Mouse (Mus musculus): ENCODE results near the gene Cyth2. TPM values are rescaled to one million over a fixed set of nuclear protein-coding genes. Genes with fewer than 3 reads are reported as not detected.

The Cyth2 gene
- polyA plus RNA-seq, 1 experiment: 68.8 TPM

- H3K27ac ChIP-seq (ENCODE audit: insufficient read depth, low read depth, low read length): no peak overlapping the region
- TF ChIP-seq POLR2A (IDR thresholded peaks at IDR 0.05; ENCODE audit: borderline replicate concordance, low read depth, low read length): no peak
- no peak for TF ChIP-seq CTCF (IDR thresholded peaks at IDR 0.05; ENCODE audit: low read depth, low read length)
Measured at GRCm38 (mm10) chr7:45833924-45834323, 19.5 kb upstream of the Cyth2 start.

GRCm38 (mm10) chr7:45833148-45833790, 18.9 kb upstream of the Cyth2 start:
- Histone ChIP-seq H3K4me3 (ENCODE audit: insufficient read depth, low read length) (peak overlapping the region; percentile 30), H3K27ac (ENCODE audit: insufficient read depth, low read depth, low read length) (no peak overlapping the region), H3K4me1 (ENCODE audit: control insufficient read depth, insufficient read depth, low read length) (peaks cover 7% of the 10 kb centered on the region)
- no peak for TF ChIP-seq CTCF (IDR thresholded peaks at IDR 0.05; ENCODE audit: low read depth, low read length)
- TF ChIP-seq POLR2A (IDR thresholded peaks at IDR 0.05; ENCODE audit: borderline replicate concordance, low read depth, low read length): no peak

More at GRCm38 (mm10) chr7:45833924-45834323, 19.5 kb upstream of the Cyth2 start:
- H3K4me3 ChIP-seq (ENCODE audit: insufficient read depth, low read length): no peak overlapping the region
- peaks cover 7% of the 10 kb centered on the region for H3K4me1 ChIP-seq (ENCODE audit: control insufficient read depth, insufficient read depth, low read length)

- Histone ChIP-seq H3K4me3 (ENCODE audit: insufficient read depth, low read length) (no peak overlapping the region), H3K27ac (ENCODE audit: insufficient read depth, low read depth, low read length) (no peak overlapping the region), H3K4me1 (ENCODE audit: control insufficient read depth, insufficient read depth, low read length) (peaks cover 7% of the 10 kb centered on the region)
- no peak for TF ChIP-seq POLR2A (IDR thresholded peaks at IDR 0.05; ENCODE audit: borderline replicate concordance, low read depth, low read length)
- TF ChIP-seq CTCF (IDR thresholded peaks at IDR 0.05; ENCODE audit: low read depth, low read length): no peak
Measured at GRCm38 (mm10) chr7:45832428-45832827, 18.0 kb upstream of the Cyth2 start.

GRCm38 (mm10) chr7:45831128-45831525, 16.7 kb upstream of the Cyth2 start:
- H3K4me1 ChIP-seq (ENCODE audit: control insufficient read depth, insufficient read depth, low read length): peaks cover 7% of the 10 kb centered on the region
- TF ChIP-seq CTCF (IDR thresholded peaks at IDR 0.05; ENCODE audit: low read depth, low read length) (no peak), POLR2A (IDR thresholded peaks at IDR 0.05; ENCODE audit: borderline replicate concordance, low read depth, low read length) (no peak)
- no peak overlapping the region for H3K27ac ChIP-seq (ENCODE audit: insufficient read depth, low read depth, low read length)
- peak overlapping the region; percentile 88 for H3K4me3 ChIP-seq (ENCODE audit: insufficient read depth, low read length)

GRCm38 (mm10) chr7:45830427-45831127, 16.2 kb upstream of the Cyth2 start, which contains the start of gene Grwd1:
Gene Grwd1 (minus strand): TSS chr7:45830944.
- H3K27ac ChIP-seq (ENCODE audit: insufficient read depth, low read depth, low read length): peak within 1 kb of the TSS; percentile 65
- H3K4me1 ChIP-seq (ENCODE audit: control insufficient read depth, insufficient read depth, low read length): peaks cover 7% of the 10 kb centered on the region

GRCm38 (mm10) chr7:45826631-45827030, 12.2 kb upstream of the Cyth2 start:
- TF ChIP-seq CTCF (IDR thresholded peaks at IDR 0.05; ENCODE audit: low read depth, low read length): no peak

More at GRCm38 (mm10) chr7:45830427-45831127, 16.2 kb upstream of the Cyth2 start, which contains the start of gene Grwd1:
- no peak for TF ChIP-seq POLR2A (IDR thresholded peaks at IDR 0.05; ENCODE audit: borderline replicate concordance, low read depth, low read length)
- TF ChIP-seq CTCF (IDR thresholded peaks at IDR 0.05; ENCODE audit: low read depth, low read length): no peak
- peak within 1 kb of the TSS; percentile 88 for H3K4me3 ChIP-seq (ENCODE audit: insufficient read depth, low read length)

GRCm38 (mm10) chr7:45824598-45824997, 10.2 kb upstream of the Cyth2 start, which contains the start of gene Kcnj14:
Gene Kcnj14 (minus strand): TSS chr7:45824782.
- TF ChIP-seq POLR2A (IDR thresholded peaks at IDR 0.05; ENCODE audit: borderline replicate concordance, low read depth, low read length): no peak
- no peak for TF ChIP-seq CTCF (IDR thresholded peaks at IDR 0.05; ENCODE audit: low read depth, low read length)
- Histone ChIP-seq H3K4me1 (ENCODE audit: control insufficient read depth, insufficient read depth, low read length) (peaks cover under 1% of the 10 kb centered on the region), H3K4me3 (ENCODE audit: insufficient read depth, low read length) (no peak within 1 kb of the TSS), H3K27ac (ENCODE audit: insufficient read depth, low read depth, low read length) (no peak within 1 kb of the TSS)

More at GRCm38 (mm10) chr7:45826631-45827030, 12.2 kb upstream of the Cyth2 start:
- H3K27ac ChIP-seq (ENCODE audit: insufficient read depth, low read depth, low read length): no peak overlapping the region
- peaks cover 7% of the 10 kb centered on the region for H3K4me1 ChIP-seq (ENCODE audit: control insufficient read depth, insufficient read depth, low read length)
- H3K4me3 ChIP-seq (ENCODE audit: insufficient read depth, low read length): no peak overlapping the region

GRCm38 (mm10) chr7:45820913-45821312, 6.5 kb upstream of the Cyth2 start:
- Histone ChIP-seq H3K27ac (ENCODE audit: insufficient read depth, low read depth, low read length) (no peak overlapping the region), H3K4me1 (ENCODE audit: control insufficient read depth, insufficient read depth, low read length) (peaks cover 5% of the 10 kb centered on the region), H3K4me3 (ENCODE audit: insufficient read depth, low read length) (no peak overlapping the region)
- no peak for TF ChIP-seq POLR2A (IDR thresholded peaks at IDR 0.05; ENCODE audit: borderline replicate concordance, low read depth, low read length)
- no peak for TF ChIP-seq CTCF (IDR thresholded peaks at IDR 0.05; ENCODE audit: low read depth, low read length)

GRCm38 (mm10) chr7:45819843-45820242, 5.5 kb upstream of the Cyth2 start:
- Histone ChIP-seq H3K4me1 (ENCODE audit: control insufficient read depth, insufficient read depth, low read length) (peaks cover 16% of the 10 kb centered on the region), H3K4me3 (ENCODE audit: insufficient read depth, low read length) (no peak overlapping the region), H3K27ac (ENCODE audit: insufficient read depth, low read depth, low read length) (no peak overlapping the region)
- TF ChIP-seq POLR2A (IDR thresholded peaks at IDR 0.05; ENCODE audit: borderline replicate concordance, low read depth, low read length): no peak

GRCm38 (mm10) chr7:45815984-45816351, 1.6 kb upstream of the Cyth2 start:
- no peak for TF ChIP-seq POLR2A (IDR thresholded peaks at IDR 0.05; ENCODE audit: borderline replicate concordance, low read depth, low read length)
- no peak for TF ChIP-seq CTCF (IDR thresholded peaks at IDR 0.05; ENCODE audit: low read depth, low read length)
- peaks cover 19% of the 10 kb centered on the region for H3K4me1 ChIP-seq (ENCODE audit: control insufficient read depth, insufficient read depth, low read length)
- no peak overlapping the region for H3K27ac ChIP-seq (ENCODE audit: insufficient read depth, low read depth, low read length)
- H3K4me3 ChIP-seq (ENCODE audit: insufficient read depth, low read length): no peak overlapping the region
